Mouse (Mus musculus) adrenal gland, adult (tissue): ENCODE results near the gene Agbl4.

ENCODE experiments used
- DNase-seq, 2 experiments: peaks; one replicate each; pipeline ENCODE4 v3.0.0; 2022 to 2023; ENCODE audit warnings: low spot score in 1 of 2; ENCODE audit not compliant: inconsistent age in 2 of 2

The Agbl4 gene

DNA sequence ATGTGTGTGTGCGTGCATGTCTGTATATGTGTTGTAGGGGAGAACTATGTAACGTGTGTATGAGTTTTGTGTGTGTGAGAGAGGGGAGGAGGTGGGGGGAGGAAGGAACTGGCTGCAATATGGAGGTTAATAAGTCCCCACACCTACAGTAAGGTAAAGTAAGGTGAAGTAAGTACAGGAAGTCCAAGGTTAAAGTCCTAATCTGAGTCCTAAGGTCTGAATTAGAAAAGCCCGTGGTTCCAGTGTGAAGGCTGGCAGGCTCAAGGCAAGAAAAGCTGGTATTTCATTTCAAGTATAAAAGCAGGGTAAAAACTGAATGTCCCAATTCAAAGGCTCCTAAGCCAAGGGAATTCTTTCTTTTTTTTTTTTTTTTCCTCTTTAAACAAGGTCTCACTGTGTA is 980.6 kb downstream of the Agbl4 start:
- no peak for DNase-seq

DNA sequence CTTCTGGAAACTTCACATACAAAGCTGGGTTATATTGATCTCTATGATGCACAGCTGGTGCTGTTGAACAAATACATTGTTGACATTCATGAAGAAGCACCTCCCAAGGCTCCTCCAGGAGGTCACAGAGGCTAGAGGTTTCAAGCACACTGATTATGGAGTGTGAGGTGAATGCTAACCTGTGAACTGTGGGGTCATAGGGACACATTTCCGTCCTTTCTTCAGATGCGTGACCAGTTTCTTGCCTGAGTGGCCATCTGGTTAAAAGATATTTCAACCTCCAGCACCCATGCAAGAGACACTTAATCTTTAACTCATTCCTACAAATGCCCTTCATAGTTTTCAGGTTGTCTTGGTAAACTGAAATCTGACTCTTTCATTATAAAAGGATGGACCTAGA is 985.6 kb downstream of the Agbl4 start:
- DNase-seq, result no peak

DNA sequence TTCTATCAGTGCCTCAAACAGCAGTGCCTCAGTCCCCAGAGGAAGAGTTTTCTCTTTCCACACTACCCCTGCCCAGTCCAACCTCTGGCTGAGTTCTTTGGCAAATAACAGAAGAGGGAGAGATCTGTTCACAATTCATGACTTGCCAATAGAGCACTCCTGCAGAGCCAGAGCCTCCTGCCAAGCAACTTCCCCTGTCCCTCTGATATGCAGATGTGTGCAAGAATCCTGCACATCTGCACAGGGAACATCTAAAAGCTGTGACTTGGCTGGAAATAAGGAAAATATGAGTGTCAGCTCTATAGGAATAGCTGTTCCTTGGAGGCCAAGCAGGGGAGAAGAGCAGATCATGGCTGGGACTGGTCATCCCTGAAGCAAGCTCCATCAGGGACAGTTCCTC is 993.3 kb downstream of the Agbl4 start:
- DNase-seq, result no peak

DNA sequence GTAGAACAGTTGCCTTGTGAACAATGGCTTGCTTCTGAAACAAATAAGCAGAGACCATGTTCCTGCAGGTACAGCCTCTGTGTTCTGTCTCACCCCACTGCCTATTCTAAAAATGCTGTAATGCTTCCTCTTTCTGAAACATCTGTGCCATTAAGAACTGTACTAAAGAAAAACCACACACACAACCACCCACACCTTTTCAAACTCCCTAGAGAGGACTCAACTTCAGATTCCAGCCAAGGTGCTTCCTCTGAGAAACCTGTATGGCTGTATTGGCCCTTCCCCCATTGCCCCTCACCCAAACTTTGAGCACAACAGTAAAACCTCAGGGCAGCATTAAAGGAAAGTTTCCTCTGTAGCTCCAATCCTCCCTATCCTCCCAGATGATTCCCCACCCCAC is 1002.3 kb downstream of the Agbl4 start:
- no peak for DNase-seq

DNA sequence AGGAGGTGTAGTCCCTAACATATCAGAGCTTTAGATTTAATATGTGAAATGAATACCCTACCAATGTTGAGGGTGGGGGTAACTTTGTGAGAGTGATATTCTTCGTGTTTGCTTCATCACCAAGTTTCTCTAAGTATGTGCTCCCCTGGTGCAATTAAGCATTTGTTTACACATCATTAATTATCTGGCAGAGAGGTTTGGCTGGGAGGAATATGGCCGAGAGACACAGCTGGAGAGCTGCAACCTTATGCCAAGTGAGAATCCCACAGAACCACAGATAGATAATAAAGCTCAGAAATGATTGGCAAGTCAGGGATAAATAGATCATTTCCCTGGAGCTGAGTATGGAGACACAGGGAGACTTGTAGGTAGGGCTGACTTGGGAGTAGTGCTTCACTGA is 1003.2 kb downstream of the Agbl4 start:
- DNase-seq, result no peak

DNA sequence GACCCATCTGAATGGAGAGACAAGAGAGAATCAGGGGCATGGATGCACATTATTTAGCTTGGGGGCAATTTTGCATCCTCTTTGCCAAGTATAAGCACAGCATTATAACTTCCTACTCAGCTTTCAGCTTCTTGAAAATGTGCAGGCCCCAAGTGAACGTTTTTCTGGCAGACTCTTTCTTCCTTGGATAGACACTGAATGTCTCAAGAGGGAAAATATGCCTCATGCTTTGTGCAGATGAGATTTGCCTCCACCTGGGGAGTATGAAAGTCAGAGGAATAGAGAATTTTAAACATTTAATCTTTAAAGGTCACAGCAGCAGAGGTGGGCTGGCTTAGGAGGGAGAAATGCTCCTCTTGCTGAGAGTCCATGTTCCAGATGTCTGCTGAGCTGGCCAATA is 1005.8 kb downstream of the Agbl4 start:
- DNase-seq, result no peak

DNA sequence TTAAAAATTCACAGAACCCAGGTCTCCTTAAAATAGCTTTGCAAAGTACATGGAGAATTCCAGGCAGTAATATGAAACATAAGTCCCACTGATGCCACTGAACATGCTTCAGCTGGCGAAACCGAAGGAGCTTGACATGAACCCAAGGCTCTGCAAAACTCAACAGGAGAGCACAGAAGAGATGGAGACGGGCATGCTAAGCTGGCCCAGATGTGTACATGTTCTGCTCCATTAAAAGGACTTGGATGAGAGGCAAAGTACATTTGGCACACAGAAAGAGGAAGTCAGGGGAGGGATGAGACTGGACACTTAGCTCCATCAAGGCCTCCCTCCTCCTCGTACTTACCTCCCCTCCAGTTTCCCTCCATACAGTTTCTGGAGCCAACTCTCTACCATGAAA is 1013.3 kb downstream of the Agbl4 start:
- DNase-seq, result no peak

DNA sequence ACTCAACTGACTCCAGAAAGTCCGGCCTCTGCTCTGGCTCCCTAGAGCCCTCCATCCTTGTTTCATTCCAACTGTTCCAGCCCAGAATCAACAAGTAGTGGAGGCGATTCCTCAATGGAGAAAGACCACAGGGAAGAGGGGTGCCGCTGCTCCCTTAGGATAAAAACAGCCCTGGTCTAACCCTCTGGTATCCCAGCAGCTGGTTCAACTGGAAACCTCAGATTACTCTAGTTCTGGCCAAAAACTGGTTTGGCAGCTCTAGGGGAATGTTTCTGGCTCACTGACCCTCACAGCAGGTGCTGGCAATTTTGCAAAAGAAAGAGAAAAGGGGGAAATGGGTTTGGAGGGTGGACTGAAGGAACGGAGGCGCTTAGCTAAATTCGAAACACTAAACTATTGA is 1016.9 kb downstream of the Agbl4 start:
- no peak for DNase-seq

DNA sequence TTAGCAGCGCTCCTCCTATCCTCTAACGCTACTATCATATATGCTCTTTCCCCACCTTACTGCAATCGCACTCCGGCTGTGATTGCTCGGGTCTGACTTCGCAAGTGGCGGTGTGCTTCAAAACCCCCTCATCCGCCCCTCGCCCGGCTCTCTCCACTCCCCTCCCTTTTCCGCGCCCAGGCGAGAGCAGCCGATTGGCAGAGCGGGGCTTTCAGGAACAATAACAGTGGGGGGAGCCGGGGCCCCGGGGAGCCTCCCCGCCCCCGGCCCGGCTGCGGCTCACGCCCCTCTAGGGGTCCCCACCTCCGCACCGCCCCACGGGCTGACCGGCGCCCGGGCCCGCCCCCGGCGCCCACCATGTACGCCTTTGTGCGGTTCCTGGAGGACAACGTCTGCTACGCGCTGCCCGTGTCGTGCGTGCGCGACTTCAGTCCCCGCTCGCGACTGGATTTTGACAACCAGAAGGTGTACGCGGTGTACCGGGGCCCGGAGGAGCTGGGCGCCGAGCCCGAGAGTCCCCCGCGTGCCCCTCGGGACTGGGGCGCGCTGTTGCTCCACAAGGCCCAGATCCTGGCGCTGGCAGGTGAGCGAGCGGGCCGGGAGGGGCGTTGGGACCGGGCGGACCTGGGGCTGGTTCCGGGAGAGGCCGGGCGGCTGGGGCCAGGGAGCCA is 1017.5 kb downstream of the Agbl4 start, which contains the start of gene Bend5:
TSS of gene Bend5 (plus strand) at position 189 of the 671 bp plus-strand sequence.
- peak; percentile 84 to 93 for DNase-seq

DNA sequence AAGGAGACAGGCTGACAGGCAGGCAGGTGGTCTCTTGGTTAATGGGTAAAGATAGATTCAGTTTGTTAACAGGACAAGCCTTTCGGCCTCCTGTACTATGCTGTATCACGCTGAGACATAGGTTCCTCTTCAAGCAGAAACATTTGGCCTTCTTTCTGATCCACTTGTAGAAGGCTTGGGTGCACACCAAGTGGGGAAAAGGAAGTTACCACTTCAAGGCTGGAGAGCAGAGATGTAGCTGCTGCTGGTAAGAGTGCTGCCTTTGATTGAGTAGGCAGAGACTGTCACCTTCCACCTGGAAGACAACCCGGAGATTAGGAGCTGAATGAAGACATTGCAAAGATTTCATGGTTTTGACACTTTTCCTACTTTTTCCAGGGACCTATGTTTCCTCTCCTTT is 1018.7 kb downstream of the Agbl4 start:
- DNase-seq, result peak in 1 of 2 experiments; percentile 58

DNA sequence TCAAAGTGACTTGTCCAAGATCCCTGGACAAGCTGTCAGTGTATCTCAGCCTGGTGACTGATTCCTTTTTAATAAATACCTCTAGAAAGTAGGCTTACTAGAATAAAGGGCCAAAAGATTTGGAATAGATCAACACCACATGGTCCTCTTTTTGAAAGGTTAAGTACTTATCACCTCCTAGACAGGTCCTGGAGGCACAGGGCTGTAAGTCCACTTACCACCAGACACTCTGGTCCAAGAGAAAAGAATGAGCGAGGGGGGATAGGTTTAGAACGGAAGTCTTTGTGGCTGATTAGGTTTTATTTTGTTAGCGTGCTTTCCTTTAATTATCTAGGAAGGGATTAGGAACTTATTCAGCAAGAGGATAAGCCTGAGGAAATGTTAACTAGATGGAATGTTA is 1019.1 kb downstream of the Agbl4 start:
- no peak for DNase-seq

DNA sequence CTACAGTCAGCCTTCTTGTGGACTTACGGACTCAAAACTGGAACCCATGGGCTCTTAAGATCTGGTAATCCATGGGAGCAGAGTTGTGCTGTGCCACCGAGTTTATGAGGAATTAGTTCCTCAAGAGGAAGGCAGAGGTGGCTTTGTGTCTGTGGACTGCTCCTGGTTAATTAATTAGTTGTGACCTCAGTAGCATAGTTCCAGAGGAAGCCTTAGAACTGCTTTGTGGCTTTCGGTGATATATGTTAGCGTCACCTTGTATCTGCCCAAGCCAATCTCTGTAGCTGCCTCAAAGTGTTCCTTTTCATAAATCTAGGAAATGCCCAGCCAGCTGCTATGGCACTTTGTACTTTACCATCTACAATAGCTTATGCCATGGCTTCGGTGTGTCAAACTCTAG is 1020.3 kb downstream of the Agbl4 start:
- DNase-seq, result no peak

DNA sequence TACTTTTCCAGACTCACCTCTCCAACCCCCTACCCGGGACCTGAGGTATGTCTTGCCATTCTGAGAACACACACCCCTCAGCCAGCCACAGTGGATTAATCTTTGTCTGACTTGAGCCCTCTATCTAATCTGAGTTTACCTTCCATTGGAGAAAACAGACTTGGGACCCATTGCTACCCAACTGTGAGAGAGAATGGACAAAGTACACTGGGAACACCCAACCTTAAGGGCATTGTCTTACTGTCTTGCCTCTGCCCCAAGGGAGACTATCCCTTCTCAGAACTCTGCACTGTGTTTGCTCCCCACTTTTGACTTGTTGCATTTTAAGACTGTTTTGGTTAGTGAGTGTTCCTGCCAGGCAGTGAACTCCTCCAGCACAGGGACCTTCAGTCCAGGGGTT is 1022.0 kb downstream of the Agbl4 start:
- DNase-seq, result no peak

DNA sequence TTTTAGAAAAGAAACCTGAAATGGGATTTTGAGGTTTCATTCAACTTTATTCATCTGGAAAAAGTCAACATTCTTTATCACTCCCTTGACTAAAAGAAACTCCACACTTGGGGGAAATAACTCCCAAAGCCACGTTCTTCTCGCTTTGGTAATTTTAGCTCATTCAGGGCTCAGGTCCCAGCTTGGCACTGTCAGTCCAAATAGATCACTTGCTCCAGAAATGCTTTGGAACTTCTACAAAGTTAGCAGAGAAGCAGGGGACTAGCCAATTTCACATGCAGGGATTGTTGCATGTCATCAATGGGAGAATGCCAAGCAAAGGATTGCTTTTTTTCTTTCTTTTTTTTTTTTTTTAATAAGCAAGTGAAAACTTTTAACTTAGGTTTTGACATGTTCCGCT is 1022.6 kb downstream of the Agbl4 start:
- DNase-seq, result no peak

DNA sequence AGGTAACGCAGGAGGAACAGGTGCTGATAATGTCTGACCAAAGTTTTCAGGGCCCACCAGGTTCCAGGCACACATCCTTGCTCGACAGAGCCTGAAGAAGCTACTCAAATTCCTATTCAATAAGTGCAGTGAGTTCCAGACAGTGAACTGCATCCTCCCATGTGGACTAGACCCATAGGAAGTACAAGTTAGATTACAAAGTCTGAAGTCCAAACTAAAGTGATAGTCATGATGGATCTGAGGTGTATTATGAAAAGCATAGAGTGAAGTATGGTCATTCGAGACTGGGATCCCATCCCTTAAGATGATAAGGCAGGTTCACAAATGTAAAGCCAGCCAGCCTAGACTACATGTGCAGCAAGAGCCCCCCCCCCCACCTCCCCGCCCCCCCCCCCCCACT is 1023.5 kb downstream of the Agbl4 start:
- no peak for DNase-seq

DNA sequence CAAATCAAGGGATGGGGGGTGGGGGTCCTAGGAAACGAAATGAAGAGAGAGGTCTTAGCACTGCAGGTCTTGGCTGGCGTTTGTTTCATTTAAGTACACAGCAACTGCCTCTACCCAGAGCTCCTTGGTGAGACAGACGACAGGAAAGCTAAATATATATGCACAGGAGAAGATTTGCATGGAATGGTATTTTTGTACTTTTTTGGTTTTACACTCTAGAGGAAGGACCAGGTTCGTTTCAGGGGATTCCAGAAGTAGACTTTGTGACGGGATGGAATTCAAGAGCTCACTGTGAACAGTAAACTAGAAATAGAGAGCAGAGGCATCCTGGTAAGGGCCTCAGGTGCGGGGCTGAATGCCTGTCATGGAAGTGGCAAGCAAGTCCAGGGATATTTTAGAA is 1024.3 kb downstream of the Agbl4 start:
- DNase-seq, result no peak

DNA sequence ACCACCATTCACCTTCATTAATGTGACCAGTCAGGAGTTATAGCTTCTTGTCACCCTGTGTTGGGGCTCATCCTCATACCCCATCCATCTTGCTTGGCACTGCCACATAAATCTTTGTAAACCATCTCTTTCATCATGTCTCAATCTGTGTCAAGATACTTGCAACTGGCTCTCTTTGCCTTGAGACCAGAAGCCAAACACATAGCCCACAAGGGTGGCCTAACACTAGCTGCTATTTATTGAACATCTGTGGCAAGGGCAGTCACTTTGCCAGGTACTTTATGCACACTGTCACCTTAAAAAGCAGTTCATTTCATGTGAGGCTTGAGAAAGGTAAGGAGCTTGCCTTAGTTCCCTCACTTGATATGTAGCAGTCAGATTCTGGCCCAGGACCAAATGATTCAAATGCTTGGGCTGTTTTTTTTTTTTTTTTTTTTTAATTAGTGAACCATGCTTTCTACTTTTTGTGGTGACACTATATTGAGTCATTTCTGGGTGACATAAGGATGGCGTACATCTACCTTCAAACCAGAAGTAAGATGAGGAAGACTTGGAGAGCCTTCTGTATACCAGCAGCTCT is 1027.0 kb downstream of the Agbl4 start:
- DNase-seq, result peak in 1 of 2 experiments; percentile 73

DNA sequence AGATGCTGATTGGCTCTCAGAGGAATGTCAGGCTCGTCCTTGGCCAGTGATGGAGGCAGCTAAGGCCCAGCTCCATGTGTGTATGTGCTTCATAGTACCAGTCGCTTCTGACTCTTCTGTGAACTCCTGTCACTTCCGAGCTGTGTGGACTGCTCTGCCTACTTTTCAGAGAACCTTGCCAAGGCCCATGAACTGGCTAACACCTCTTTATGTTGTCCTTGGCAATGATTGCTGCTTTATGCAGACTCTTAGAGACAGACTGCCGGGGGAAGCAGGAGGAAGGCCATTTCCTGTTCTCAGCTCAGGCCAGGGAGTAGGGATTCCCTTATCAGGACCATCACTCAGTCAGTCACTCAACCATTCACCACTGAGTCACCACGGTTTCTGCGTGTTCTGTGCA is 1027.7 kb downstream of the Agbl4 start:
- peak; percentile 50 to 74 for DNase-seq

DNA sequence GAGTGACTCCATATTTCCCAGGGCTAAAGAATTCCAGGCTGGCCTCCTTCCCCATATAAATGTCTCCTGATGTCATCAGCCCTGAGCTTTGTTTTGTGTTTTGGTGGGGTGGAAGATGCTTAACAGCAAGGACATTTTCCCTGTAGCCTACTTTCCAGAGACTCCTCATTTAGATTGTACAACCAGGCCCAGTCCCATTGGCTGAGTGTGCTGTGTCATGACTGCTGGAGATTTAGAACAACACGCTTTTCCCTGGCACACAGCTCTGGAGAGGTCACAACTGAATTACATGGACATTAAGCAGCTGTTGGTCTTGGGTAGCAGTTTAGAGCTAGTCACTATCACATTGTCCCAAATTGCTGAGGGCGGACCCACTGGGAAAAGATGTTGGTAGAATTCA is 1033.7 kb downstream of the Agbl4 start:
- DNase-seq, result peak in 1 of 2 experiments; percentile 62

DNA sequence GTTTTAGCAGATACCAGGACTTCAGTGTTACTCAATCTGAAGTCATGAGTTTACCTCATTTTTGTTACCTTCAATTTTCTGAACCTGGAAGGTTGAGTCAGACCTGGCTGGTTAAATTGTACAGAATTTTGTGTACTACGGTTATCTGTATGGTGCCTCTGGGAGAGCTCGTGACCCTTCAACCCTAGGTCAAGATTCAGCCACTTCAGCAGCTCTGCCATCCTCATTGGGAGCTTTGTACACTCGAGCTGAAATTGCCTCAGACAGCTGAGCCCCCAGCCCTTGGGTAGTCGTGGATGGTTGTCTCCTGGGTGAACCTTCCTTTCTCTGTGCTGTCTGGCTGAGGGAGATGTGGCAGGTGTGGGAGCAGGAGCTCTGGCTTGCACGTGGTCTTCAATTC is 1034.6 kb downstream of the Agbl4 start:
- DNase-seq, result no peak

DNA sequence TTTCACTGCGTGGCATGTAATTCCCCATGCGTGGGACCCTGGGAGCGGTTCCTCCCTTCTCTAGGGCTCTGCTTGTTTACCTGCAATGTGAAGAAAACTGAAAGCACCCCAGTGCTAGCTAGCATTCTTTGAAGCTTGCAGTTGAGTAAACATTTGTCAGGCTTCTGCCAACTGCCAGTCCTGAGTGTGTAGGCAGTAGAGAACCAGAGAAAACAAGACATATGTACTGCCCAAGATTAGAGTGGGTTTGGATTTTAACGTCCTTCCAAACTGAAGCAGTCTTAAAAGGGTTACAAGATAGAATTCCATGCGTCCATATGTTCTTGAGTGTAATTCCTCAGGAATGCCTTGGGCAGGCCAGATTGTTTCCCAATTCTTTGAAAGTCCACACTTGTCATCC is 1035.0 kb downstream of the Agbl4 start:
- DNase-seq, result no peak

DNA sequence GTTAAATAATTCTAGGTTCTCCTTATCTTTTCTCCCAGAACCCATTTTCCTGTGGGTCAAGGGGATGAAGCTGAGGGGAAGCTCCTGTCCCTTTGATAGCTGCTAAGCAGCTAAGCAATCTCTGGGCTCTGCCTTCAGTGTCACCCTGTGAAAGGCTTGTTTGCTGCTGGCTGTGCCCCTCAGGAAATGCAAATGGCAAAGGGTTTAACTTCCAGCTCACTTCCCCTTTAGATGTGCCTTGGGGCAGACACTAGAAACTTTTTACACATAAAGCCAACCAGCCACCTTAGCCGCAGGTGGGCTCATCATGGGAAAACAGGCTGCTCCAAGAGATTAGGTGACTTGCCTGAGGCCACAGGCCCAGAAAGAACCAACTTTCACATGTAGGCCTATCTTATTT is 1044.2 kb downstream of the Agbl4 start:
- no peak for DNase-seq
